Mouse (Mus musculus) layer of hippocampus, postnatal 25 days (tissue): Measurements from ENCODE around the gene Chka. TPM values are rescaled to one million over a fixed set of nuclear protein-coding genes. Genes with fewer than 3 reads are reported as not detected.

Experiments used
- DNase-seq, 2 experiments: peaks; one replicate each; pipeline ENCODE4 v3.0.0; 2022; ENCODE audit warnings: mixed read lengths in 2 of 2, low spot score in 1 of 2; ENCODE audit errors: extremely low spot score in 1 of 2
- total RNA-seq, 2 experiments: library from RNA; stranded (reverse); gene quantifications; 2 replicates each; pipeline ENCODE4 v1.2.3; 2021

Gene Chka
- total RNA-seq, 2 experiments from 2014 or later = 78.4 to 97.2 TPM

- peak; percentile 71 to 87 for DNase-seq
Observed at GRCm38 (mm10) chr19:3912337-3913204, 61.0 kb downstream of the Chka start, which contains the start of gene Ndufs8. TSS of gene Ndufs8 (minus strand) at chr19:3912774.

GRCm38 (mm10) chr19:3913692-3914091 is 62.1 kb downstream of the Chka start:
- DNase-seq = no peak

GRCm38 (mm10) chr19:3914535-3914934 is 63.0 kb downstream of the Chka start:
- no peak for DNase-seq

GRCm38 (mm10) chr19:3916727-3917126 is 65.2 kb downstream of the Chka start:
- no peak for DNase-seq

- DNase-seq = no peak
Observed at GRCm38 (mm10) chr19:3919928-3920327, 68.4 kb downstream of the Chka start.

GRCm38 (mm10) chr19:3922661-3923371 is 71.2 kb downstream of the Chka start:
- no peak for DNase-seq

- DNase-seq = no peak
Observed at GRCm38 (mm10) chr19:3923586-3923985, 72.0 kb downstream of the Chka start.

GRCm38 (mm10) chr19:3924190-3924589 is 72.6 kb downstream of the Chka start:
- DNase-seq = no peak

GRCm38 (mm10) chr19:3924868-3925267 is 73.3 kb downstream of the Chka start:
- DNase-seq = no peak

- no peak for DNase-seq
Observed at GRCm38 (mm10) chr19:3925859-3926258, 74.3 kb downstream of the Chka start.

GRCm38 (mm10) chr19:3926279-3926678 is 74.7 kb downstream of the Chka start:
- DNase-seq = no peak

- no peak for DNase-seq
Observed at GRCm38 (mm10) chr19:3926685-3927084, 75.1 kb downstream of the Chka start.

- DNase-seq = no peak
Observed at GRCm38 (mm10) chr19:3927989-3928388, 76.4 kb downstream of the Chka start.

- DNase-seq = no peak
Observed at GRCm38 (mm10) chr19:3928779-3929178, 77.2 kb downstream of the Chka start.

GRCm38 (mm10) chr19:3929211-3929941 is 77.8 kb downstream of the Chka start, which contains the start of gene Aldh3b1:
TSS of gene Aldh3b1 (minus strand) at chr19:3929808.
- peak in 1 of 2 experiments; percentile 62 for DNase-seq

- DNase-seq = no peak
Observed at GRCm38 (mm10) chr19:3930262-3931057, 78.9 kb downstream of the Chka start.

GRCm38 (mm10) chr19:3931716-3932115 is 80.1 kb downstream of the Chka start:
- no peak for DNase-seq

- DNase-seq = no peak
Observed at GRCm38 (mm10) chr19:3935032-3935895, 83.7 kb downstream of the Chka start, which contains the start of gene Unc93b1. TSS of gene Unc93b1 (plus strand) at chr19:3935186.
